Mouse (Mus musculus): ENCODE results near the gene Slbp.

Gene Slbp

GRCm38 (mm10) chr5:33630615-33631014 is 21.8 kb downstream of the Slbp start:
- peak; percentile 36 for DNase-seq (ENCODE audit: extremely low read depth, low read depth, low spot score)

DNA sequence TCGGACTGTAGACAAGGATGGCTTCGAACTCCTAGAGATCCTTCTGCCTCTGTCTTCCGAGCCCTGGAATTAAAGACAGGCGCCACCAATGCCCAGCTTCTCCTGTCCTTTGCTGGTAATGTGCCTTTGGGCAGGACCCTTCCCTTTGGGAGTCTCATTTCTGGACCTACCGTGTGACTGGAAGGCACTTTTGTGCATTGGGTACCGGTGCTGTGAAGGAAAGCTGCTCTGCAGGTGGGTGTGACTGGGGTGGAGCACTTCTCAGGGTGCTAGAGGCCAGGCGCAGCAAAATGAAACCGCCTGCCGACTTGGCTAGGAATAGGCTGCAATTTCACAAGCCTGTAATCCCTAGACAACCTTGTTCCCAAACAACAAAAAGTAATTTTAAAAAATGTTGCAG is 22.3 kb downstream of the Slbp start:
- DNase-seq (ENCODE audit: extremely low read depth, low read depth, low spot score): peak; percentile 50

- no peak for DNase-seq (ENCODE audit: extremely low read depth, low read depth, low spot score)
Measured at GRCm38 (mm10) chr5:33629301-33629987, 22.9 kb downstream of the Slbp start, which contains the start of the genes Fam53a and Gm9903. Fam53a (minus strand) TSS chr5:33629635. Gm9903 (plus strand) TSS chr5:33629925.

DNA sequence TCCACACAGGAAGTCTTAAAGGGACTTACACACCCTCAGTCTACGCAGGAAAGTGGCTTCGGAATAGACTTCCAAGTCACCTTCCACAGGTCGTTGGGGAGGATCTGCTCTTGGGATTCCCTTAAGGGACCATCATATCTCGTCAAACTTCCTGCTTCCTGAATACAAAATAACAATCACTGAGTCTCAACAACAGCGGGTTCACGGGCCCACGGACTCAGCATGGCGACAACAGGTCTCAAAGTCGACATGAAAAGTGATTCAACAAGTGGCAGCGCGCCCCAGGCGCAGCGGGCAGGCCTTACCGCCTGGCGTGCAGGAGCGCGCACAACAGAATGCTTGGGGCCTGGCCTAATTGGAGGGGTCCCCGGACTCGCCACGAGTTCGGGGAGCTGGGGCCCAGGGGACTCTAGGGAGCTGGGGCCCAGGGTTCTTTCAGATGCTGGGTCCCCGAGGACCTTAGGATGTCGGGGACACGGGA is 23.5 kb downstream of the Slbp start:
- DNase-seq (ENCODE audit: extremely low read depth, low read depth, low spot score): no peak

GRCm38 (mm10) chr5:33627968-33628367 is 24.4 kb downstream of the Slbp start:
- DNase-seq (ENCODE audit: extremely low read depth, low read depth, low spot score): no peak

DNA sequence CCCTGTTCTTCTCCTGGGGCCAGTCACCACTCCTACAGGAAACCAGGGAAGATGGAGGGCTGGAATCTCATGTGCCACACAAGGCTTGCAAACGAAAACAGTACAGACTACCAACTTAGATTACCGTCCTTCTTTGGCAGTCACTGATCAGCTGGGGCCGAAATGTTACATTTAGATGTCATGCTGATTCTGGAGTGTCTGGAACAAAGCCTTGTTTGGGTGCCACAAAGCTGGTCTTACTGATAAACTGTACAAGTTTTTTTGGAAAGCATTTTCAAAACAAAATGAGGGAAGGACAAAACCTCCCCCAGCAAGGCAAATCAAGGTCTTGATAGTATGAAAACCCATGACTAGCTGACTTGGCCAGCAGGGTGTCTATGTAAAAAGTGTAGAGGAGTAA is 28.6 kb downstream of the Slbp start:
- no peak for DNase-seq (ENCODE audit: extremely low read depth, low read depth, low spot score)

- DNase-seq (ENCODE audit: extremely low read depth, low read depth, low spot score): no peak
Measured at GRCm38 (mm10) chr5:33622671-33623070, 29.7 kb downstream of the Slbp start.

GRCm38 (mm10) chr5:33614391-33614790 is 38.0 kb downstream of the Slbp start:
- DNase-seq (ENCODE audit: extremely low read depth, low read depth, low spot score): no peak

- DNase-seq (ENCODE audit: extremely low read depth, low read depth, low spot score): no peak
Measured at GRCm38 (mm10) chr5:33611795-33612194, 40.6 kb downstream of the Slbp start.

- DNase-seq (ENCODE audit: extremely low read depth, low read depth, low spot score): no peak
Measured at GRCm38 (mm10) chr5:33609226-33609625, 43.1 kb downstream of the Slbp start.

GRCm38 (mm10) chr5:33607434-33607833 is 44.9 kb downstream of the Slbp start:
- DNase-seq (ENCODE audit: extremely low read depth, low read depth, low spot score): no peak

DNA sequence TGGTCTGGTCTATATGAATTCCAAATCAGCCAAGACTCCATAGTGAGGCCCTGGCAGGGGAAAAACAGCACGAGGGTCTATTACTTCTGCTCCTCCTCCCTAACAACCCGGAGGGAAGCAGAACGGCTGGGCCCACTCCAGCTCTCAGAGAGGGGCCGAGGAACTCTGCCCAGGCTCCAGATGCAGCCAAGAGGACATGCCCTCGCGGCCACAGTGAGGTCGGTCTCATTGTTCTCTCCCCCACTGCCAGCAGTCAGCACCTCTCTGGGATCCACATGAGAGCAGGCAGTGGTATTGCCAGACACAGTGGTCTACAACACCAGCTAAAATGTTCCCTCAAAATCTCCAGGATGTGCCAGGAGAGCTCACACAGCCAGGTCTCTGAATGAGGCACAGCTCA is 45.7 kb downstream of the Slbp start:
- no peak for DNase-seq (ENCODE audit: extremely low read depth, low read depth, low spot score)

DNA sequence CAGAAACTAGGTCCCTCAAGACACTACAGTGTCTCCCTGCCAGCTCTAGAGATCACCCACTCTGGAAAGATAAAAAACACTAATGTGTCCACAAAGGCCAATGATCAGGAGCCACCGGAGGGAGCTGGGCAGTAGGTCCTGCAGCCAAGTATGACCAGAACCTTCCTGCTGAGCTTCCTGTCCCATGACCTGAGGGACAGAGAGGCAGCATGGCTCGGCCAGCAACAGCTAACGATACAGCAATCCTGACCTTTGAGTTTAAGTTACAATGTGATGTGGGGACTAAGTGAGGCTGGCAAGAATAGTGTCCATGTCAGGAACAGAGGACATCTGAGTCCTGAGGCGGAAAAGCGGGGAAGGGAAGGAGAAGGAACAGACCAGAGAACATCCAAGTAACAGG is 47.1 kb downstream of the Slbp start:
- no peak for DNase-seq (ENCODE audit: extremely low read depth, low read depth, low spot score)

DNA sequence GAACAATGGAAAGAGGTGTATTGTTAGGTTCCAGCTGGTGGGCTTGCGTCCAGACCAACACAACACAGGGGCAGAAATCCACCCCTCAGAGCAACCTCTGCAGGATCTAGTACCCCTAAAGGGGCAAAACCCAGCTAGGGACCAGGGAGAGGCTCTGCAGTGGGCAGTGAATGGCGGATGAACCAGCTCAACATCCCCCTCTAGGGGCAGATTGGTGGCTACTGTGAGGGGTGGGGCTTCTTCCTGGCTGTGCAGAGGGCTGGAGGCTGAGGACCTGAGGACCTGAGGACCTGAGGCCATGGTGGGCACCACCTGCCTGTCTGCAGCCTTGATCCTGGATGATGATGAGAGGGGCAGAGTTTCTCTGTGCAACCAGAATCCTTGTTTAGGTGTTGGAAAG is 58.8 kb downstream of the Slbp start:
- DNase-seq (ENCODE audit: extremely low read depth, low read depth, low spot score): no peak

DNA sequence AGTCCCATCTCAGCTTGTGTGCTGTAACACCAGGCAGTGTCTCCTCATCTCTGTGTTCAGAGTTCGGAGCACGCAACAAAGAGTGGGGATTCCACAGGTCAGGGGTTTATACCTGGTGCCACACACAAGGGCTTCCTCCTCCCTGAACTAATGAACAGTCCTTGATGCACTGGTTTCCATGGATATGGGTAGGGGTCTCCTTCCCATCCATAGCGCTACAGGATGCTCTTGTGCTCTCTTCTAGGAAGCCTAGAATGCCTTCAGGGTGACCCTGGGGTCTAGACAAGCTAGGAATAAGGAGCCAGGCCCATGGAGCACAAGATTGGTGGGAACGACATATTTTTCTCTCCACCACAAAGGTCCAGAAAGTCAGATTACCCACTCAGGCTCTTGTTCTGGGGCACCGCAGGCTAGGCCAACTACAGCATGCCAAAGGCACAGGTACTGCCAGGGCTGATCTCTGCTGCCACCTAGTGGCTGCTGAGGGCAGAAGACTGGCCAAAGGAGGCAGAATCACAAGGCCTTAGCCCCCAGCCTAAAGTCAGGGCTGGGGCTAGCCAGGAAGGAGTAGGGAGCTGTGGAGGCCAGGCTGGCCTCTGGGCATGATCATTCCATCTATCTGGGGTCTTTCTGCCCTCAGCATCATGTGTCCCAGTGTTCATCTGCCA is 63.0 kb downstream of the Slbp start:
- DNase-seq (ENCODE audit: extremely low read depth, low read depth, low spot score): no peak

DNA sequence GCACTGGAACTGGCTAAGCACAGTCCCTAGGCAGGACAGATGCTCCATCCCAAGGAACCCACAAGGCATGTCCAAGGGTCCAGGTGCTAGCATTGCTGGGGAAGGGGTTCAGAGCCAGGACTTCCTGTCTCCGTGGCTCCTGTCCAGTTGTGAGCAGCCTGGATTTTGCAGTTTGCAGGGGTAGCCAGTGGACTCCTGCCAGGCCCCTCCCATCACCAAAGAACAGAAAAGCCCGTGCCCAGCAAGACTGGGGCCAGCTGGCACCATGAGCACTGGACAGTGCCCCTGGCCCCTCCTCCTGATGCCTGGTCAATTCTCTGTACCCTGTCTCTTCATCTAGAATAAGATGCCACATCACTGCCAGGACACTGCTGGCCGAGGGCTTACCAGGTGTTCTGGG is 64.3 kb downstream of the Slbp start:
- no peak for DNase-seq (ENCODE audit: extremely low read depth, low read depth, low spot score)

DNA sequence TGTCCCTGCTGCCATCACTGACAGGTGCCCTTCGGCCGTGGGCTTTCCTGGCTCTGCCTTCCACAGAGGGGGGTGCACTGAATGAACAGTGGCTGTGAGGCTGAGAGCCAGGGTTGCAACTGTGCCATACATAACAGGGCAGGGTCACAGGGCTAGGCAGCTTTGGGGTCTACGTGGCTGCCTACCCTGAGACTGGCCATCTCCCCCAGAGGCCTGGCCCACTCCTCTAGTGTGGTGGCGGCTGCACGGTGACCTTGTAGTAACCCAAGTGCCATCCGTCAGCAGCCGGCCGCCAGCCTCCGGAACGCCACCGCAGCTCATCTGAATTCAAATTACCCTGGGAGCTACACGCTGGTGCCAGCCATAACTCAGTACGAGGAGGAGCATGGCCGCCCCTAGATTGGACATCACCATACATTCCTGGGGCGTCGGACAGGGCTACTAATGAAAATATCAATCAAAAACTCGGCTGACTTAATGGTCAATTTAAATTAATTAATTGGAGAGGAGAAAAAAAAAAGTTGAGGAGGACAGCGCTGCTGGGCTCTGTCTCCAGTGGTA is 64.8 kb downstream of the Slbp start:
- DNase-seq (ENCODE audit: extremely low read depth, low read depth, low spot score): no peak

Data from fat pad, adult 2 months (tissue).